Mouse (Mus musculus) lung, embryonic 14.5 days (tissue): ENCODE measurements around the gene L3mbtl3. TPM values are rescaled to one million over a fixed set of nuclear protein-coding genes. Genes with fewer than 3 reads are reported as not detected.
A peak's percentile ranks its signal among the peaks of the same experiment; 100 is the strongest.

Experiments used
- ATAC-seq: fragments of 200-750 bp; cut with Nextera tagmentation; 2 replicates; pipeline ENCODE4 v1.8.0; 2017; ENCODE audit warnings: mild to moderate bottlenecking, moderate TSS enrichment, moderate library complexity; ENCODE audit not compliant: insufficient read depth
- DNase-seq: peaks from one replicate; pipeline ENCODE4 v3.0.0-alpha.2; 2015
- H3K27ac ChIP-seq: fragments of 300-500 bp; sonication (generic); 2 replicates; pipeline ENCODE4 v1.5.1; 2014; ENCODE audit warnings: low read depth, mild to moderate bottlenecking, moderate library complexity
- H3K27me3 ChIP-seq: fragments of 300-500 bp; sonication (generic); 2 replicates; pipeline ENCODE4 v1.6.1; 2014; ENCODE audit warnings: low read length, control low read depth; ENCODE audit not compliant: insufficient read depth
- H3K36me3 ChIP-seq: fragments of 300-500 bp; sonication (generic); 2 replicates; pipeline ENCODE4 v1.6.1; 2014; ENCODE audit warnings: control low read depth; ENCODE audit not compliant: insufficient read depth
- H3K4me1 ChIP-seq: fragments of 300-500 bp; sonication (generic); 2 replicates; pipeline ENCODE4 v1.6.1; 2014; ENCODE audit warnings: antibody characterized with exemption, control low read depth; ENCODE audit not compliant: insufficient read depth
- H3K4me2 ChIP-seq: fragments of 300-500 bp; sonication (generic); 2 replicates; pipeline ENCODE4 v1.6.1; 2014; ENCODE audit warnings: mild to moderate bottlenecking
- H3K4me3 ChIP-seq: fragments of 300-500 bp; sonication (generic); 2 replicates; pipeline ENCODE4 v1.5.1; 2014; ENCODE audit warnings: low read depth, low read length
- H3K9ac ChIP-seq: fragments of 300-500 bp; sonication (generic); 2 replicates; pipeline ENCODE4 v1.6.1; 2014
- H3K9me3 ChIP-seq: fragments of 300-500 bp; sonication (generic); 2 replicates; pipeline ENCODE4 v1.6.1; 2016; ENCODE audit warnings: low read depth, low read length, control low read depth
- CTCF ChIP-seq: IDR thresholded peaks from 2 replicates; pipeline ENCODE4 v1.5.1; 2016; ENCODE audit warnings: antibody characterized with exemption, low read depth
- WGBS: fragments of 180-500 bp; shearing (Covaris S2); extraction: QIAGEN DNeasy Blood & Tissue Kit; methylation state at CpG from one replicate; pipeline ENCODE4 v1.1.7; 2014; 5-methylcytosine and 5-hydroxymethylcytosine counted together
- polyA plus RNA-seq: library from polyadenylated mRNA; unstranded; fragments of >200 nt; fragmentation: Nextera tagmentation; extraction: Ambion mirVana; gene quantifications from 2 replicates; pipeline ENCODE4 v1.2.1, GENCODE M21; 2014

Gene L3mbtl3
- polyA plus RNA-seq, 1 experiment from 2014 or later: 19.7 TPM

GRCm38 (mm10) chr10:26320679-26321078, 55.1 kb downstream of the L3mbtl3 start:
- ATAC-seq (no peak), DNase-seq (no peak)
- peaks cover 47% of the 10 kb centered on the region for H3K36me3 ChIP-seq

GRCm38 (mm10) chr10:26314327-26314726, 61.4 kb downstream of the L3mbtl3 start:
- no peak overlapping the region for H3K4me3 ChIP-seq
- H3K36me3 ChIP-seq: peaks cover 67% of the 10 kb centered on the region
- H3K27ac ChIP-seq: no peak overlapping the region
- no peaks in the 10 kb centered on the region for H3K4me1 ChIP-seq
- no peaks in the 10 kb centered on the region for H3K27me3 ChIP-seq
- 90% methylated on average over 15 of the region's 15 CpGs for WGBS
- H3K9me3 ChIP-seq: no peaks in the 10 kb centered on the region
- TF ChIP-seq CTCF: no peak
- ATAC-seq (no peak), DNase-seq (no peak)
- no peak overlapping the region for H3K9ac ChIP-seq
- no peak overlapping the region for H3K4me2 ChIP-seq

More at GRCm38 (mm10) chr10:26320679-26321078, 55.1 kb downstream of the L3mbtl3 start:
- Histone ChIP-seq H3K9ac (no peak overlapping the region), H3K4me1 (no peaks in the 10 kb centered on the region), H3K4me3 (no peak overlapping the region), H3K9me3 (no peaks in the 10 kb centered on the region), H3K27ac (no peak overlapping the region), H3K4me2 (no peak overlapping the region), H3K27me3 (no peaks in the 10 kb centered on the region)
- TF ChIP-seq CTCF: no peak
- WGBS: 64% methylated on average over 4 of the region's 4 CpGs

DNA sequence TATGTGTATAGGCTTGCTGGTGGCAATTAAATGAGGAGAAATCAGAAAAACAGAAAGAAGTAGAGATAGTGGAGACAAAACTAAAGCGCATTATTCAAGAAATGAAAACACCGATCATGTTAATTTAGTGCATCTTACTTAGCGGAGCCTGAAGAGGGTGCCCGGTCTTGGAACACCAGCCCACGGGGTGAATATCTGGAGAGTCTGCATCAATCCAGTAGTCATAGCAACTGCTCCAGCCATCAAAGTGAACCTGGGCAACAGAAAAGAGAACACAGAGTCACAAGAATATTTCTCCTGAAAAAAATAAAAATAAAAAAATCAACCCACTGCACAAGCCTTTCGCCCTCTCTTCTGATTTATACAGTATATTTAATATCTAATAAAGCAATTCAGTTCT, 72.3 kb downstream of the L3mbtl3 start:
- no peak for ATAC-seq
- no peak for TF ChIP-seq CTCF
- no peaks in the 10 kb centered on the region for H3K9me3 ChIP-seq
- H3K4me2 ChIP-seq: no peak overlapping the region
- no peak for DNase-seq
- H3K9ac ChIP-seq: no peak overlapping the region
- H3K4me1 ChIP-seq: no peaks in the 10 kb centered on the region
- peaks cover 40% of the 10 kb centered on the region for H3K36me3 ChIP-seq
- 91% methylated on average over 6 of the region's 6 CpGs for WGBS
- no peaks in the 10 kb centered on the region for H3K27me3 ChIP-seq
- H3K4me3 ChIP-seq: no peak overlapping the region
- H3K27ac ChIP-seq: no peak overlapping the region

DNA sequence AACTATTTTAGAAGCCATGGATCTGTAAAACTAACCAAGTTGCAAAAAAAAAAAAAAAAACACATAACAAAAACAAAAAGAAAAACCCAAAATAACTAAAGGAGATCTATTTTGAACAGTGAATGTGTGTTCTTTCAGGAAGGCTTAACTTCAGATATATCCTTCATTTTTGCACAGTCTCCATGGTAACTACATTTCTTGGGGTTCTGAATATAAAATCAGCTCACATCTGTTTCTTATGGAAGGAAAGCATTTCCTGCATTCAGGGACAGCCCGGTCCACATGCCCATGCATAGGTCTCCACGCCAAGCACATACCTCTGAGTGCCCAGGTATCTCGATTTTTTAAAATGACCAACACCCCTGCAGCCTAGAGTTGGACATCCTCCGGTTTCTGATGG, 73.4 kb downstream of the L3mbtl3 start:
- DNase-seq: no peak
- WGBS: 88% methylated on average over 4 of the region's 4 CpGs

DNA sequence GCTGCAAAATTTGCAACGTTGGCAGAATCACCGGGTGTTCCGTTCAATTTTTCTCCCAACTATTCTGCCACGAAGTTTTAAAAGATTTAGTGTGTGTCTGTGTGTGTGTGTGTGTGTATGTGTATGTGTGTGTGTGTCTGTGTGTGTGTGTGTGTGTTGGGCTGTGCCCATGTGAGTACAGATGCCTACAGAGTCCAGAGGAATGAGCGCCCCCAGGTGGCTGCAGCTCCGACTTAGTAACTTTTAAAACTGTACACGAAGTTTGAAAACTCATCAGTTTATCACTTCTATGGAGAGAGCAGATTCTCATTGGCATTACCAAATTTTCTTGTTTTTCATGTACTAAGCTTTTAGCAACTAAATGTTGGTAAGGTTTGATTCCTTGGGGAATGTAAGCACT, 78.1 kb downstream of the L3mbtl3 start:
- H3K36me3 ChIP-seq: peaks cover 30% of the 10 kb centered on the region
- no peak overlapping the region for H3K4me3 ChIP-seq
- no peak overlapping the region for H3K27ac ChIP-seq
- ATAC-seq (no peak), DNase-seq (peak; percentile 52)
- H3K4me1 ChIP-seq: no peaks in the 10 kb centered on the region
- H3K27me3 ChIP-seq: no peaks in the 10 kb centered on the region
- H3K9me3 ChIP-seq: no peaks in the 10 kb centered on the region
- 75% methylated on average over 7 of the region's 7 CpGs for WGBS
- TF ChIP-seq CTCF: peak; percentile 10; the same call in 1 of the 2 replicates
- no peak overlapping the region for H3K9ac ChIP-seq
- H3K4me2 ChIP-seq: no peak overlapping the region

More for the DNA sequence above, 73.4 kb downstream of the L3mbtl3 start:
- Histone ChIP-seq H3K9me3 (no peaks in the 10 kb centered on the region), H3K27ac (no peak overlapping the region), H3K27me3 (no peaks in the 10 kb centered on the region), H3K4me2 (no peak overlapping the region), H3K36me3 (peaks cover 36% of the 10 kb centered on the region), H3K4me3 (no peak overlapping the region), H3K9ac (no peak overlapping the region), H3K4me1 (no peaks in the 10 kb centered on the region)
- ATAC-seq: no peak
- TF ChIP-seq CTCF: no peak

GRCm38 (mm10) chr10:26297200-26297599, 78.6 kb downstream of the L3mbtl3 start:
- Histone ChIP-seq H3K27me3 (no peaks in the 10 kb centered on the region), H3K9me3 (no peaks in the 10 kb centered on the region), H3K9ac (no peak overlapping the region), H3K27ac (no peak overlapping the region), H3K4me2 (no peak overlapping the region), H3K4me1 (no peaks in the 10 kb centered on the region), H3K36me3 (peaks cover 31% of the 10 kb centered on the region), H3K4me3 (no peak overlapping the region)
- ATAC-seq: no peak; the same call in 1 of the 2 replicates
- TF ChIP-seq CTCF: no peak
- DNase-seq: peak; percentile 22
- 73% methylated on average over 3 of the region's 3 CpGs for WGBS

DNA sequence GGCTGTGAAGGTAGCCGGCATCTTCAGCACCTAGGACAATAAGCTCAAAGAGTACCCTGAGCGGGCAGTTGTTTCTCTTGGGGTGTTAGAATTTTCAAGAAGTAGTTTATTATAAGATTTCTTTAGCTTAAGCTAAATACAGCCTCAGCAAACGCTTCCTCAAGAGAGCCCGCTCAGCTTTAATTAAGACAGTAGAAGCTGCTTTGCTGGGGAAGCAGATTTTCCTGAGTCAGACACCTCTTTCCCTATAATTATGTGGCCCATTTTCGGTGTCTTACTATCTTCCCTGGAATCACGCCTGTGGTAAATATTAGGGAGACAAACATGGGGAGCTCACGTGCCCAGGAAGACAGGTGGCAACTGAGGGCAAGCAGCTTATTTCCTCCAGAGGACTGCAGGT, 88.6 kb downstream of the L3mbtl3 start:
- no peaks in the 10 kb centered on the region for H3K27me3 ChIP-seq
- H3K4me3 ChIP-seq: no peak overlapping the region
- H3K27ac ChIP-seq: no peak overlapping the region
- H3K9me3 ChIP-seq: no peaks in the 10 kb centered on the region
- H3K4me1 ChIP-seq: no peaks in the 10 kb centered on the region
- no peak overlapping the region for H3K9ac ChIP-seq
- H3K4me2 ChIP-seq: no peak overlapping the region
- no peak for ATAC-seq
- 81% methylated on average over 7 of the region's 7 CpGs for WGBS
- no peak for DNase-seq
- H3K36me3 ChIP-seq: peaks cover 29% of the 10 kb centered on the region
- no peak for TF ChIP-seq CTCF

- Histone ChIP-seq H3K4me1 (no peaks in the 10 kb centered on the region), H3K9ac (no peak overlapping the region), H3K9me3 (no peaks in the 10 kb centered on the region), H3K36me3 (peaks cover 55% of the 10 kb centered on the region), H3K4me2 (no peak overlapping the region), H3K4me3 (no peak overlapping the region), H3K27me3 (no peaks in the 10 kb centered on the region), H3K27ac (no peak overlapping the region)
- no peak for TF ChIP-seq CTCF
- WGBS: 69% methylated on average over 8 of the region's 8 CpGs
- DNase-seq (peak; percentile 5), ATAC-seq (peak; percentile 94)
Measured at GRCm38 (mm10) chr10:26280009-26280408, 95.8 kb downstream of the L3mbtl3 start.
